ENCODE assay signal across 8 mouse cellular contexts in genomic region chrX:141723936-141724335, GRCm38 (mm10). TPM values are rescaled to one million over a fixed set of nuclear protein-coding genes. Genes with fewer than 3 reads are reported as not detected.
A peak's percentile ranks its signal among the peaks of the same experiment; 100 is the strongest.
DNase-seq lines count a peak whose midpoint lies in the region; ATAC-seq and TF ChIP-seq lines count a peak whose summit lies in the region.

No protein-coding gene starts in this region.

- H3K27ac ChIP-seq in hindbrain, postnatal 0 days = no peak overlapping the region
- H3K27ac ChIP-seq in midbrain, embryonic 11.5 days (ENCODE audit: low read depth, low read length) = no peak overlapping the region

- peak overlapping the region; percentile 58 for H3K4me2 ChIP-seq in hindbrain, postnatal 0 days (ENCODE audit: low read depth, low read length)
- H3K4me2 ChIP-seq in midbrain, embryonic 11.5 days = peak overlapping the region; percentile 55

- no peaks in the 10 kb centered on the region for H3K9me3 ChIP-seq in hindbrain, postnatal 0 days (ENCODE audit: low read length)
- H3K9me3 ChIP-seq in midbrain, embryonic 11.5 days (ENCODE audit: control insufficient read depth, low read length) = no peaks in the 10 kb centered on the region

- no peaks in the 10 kb centered on the region for H3K36me3 ChIP-seq in hindbrain, postnatal 0 days (ENCODE audit: insufficient read depth, low read length)
- no peaks in the 10 kb centered on the region for H3K36me3 ChIP-seq in midbrain, embryonic 11.5 days (ENCODE audit: control insufficient read depth, insufficient read depth, low read length)

- H3K4me1 ChIP-seq in hindbrain, postnatal 0 days (ENCODE audit: insufficient read depth, low read length) = no peaks in the 10 kb centered on the region
- H3K4me1 ChIP-seq in midbrain, embryonic 11.5 days (ENCODE audit: control insufficient read depth, insufficient read depth, low read length) = peaks cover 2% of the 10 kb centered on the region; the same call in 1 of the 2 replicates

- H3K9ac ChIP-seq in hindbrain, postnatal 0 days (replicated peaks; ENCODE audit: low read length) = no peak overlapping the region
- H3K9ac ChIP-seq in midbrain, embryonic 11.5 days (ENCODE audit: low read length) = no peak overlapping the region

- peaks cover 36% of the 10 kb centered on the region for H3K27me3 ChIP-seq in hindbrain, postnatal 0 days (ENCODE audit: insufficient read depth, low read length)
- H3K27me3 ChIP-seq in midbrain, embryonic 11.5 days (ENCODE audit: control insufficient read depth, insufficient read depth, low read length) = peaks cover 59% of the 10 kb centered on the region

- WGBS in hindbrain, postnatal 0 days = 33% methylated on average over 16 of the region's 16 CpGs
- WGBS in midbrain, embryonic 11.5 days = 39% methylated on average over 16 of the region's 16 CpGs

- peak; percentile 2 for DNase-seq in adrenal gland, postnatal 14 days
- no peak for DNase-seq in adrenal gland, adult 18-20 months (ENCODE audit: low spot score in 2 of 2)
- peak; percentile 46 for DNase-seq in embryo, embryonic 10.5 days (ENCODE audit: low spot score)
- DNase-seq in hindbrain, postnatal 0 days (ENCODE audit: low spot score) = peak; percentile 30
- no peak for DNase-seq in midbrain, embryonic 11.5 days (ENCODE audit: low spot score, missing footprints)
- DNase-seq in ovary, postnatal 36 days (ENCODE audit: low spot score) = no peak
- DNase-seq in thymus, postnatal 4 days = no peak
- no peak for DNase-seq in thymus, postnatal 36 days

- peak overlapping the region; percentile 40 for H3K4me3 ChIP-seq in hindbrain, postnatal 0 days (ENCODE audit: low read length)
- H3K4me3 ChIP-seq in midbrain, embryonic 11.5 days (ENCODE audit: low read depth, low read length) = peak overlapping the region; percentile 38

- ATAC-seq in hindbrain, postnatal 0 days = peak; percentile 43
- ATAC-seq in midbrain, embryonic 11.5 days (ENCODE audit: low FRiP score) = 0 out of 2 replicates have a peak, but pooled peaks have one; percentile 17

- TF ChIP-seq CTCF in hindbrain, postnatal 0 days (IDR thresholded peaks at IDR 0.05; ENCODE audit: low read depth) = peak; percentile 54

RNA-seq across cellular contexts. Expression of gene Irs4, which starts 1.1 kb away (rescaled TPM):
- 0.04 and 0.15 TPM in 2 replicates for total RNA-seq in adrenal gland, postnatal 14 days (2021)
- not detected for total RNA-seq in adrenal gland, adult 18-20 months (2021)
- total RNA-seq in hindbrain, postnatal 0 days (2014; rRNA removed) = 8.5 and 8.9 TPM in 2 replicates
- 2.3 TPM in 2 replicates for polyA plus RNA-seq in hindbrain, postnatal 0 days (2015; fragmentation: Nextera tagmentation; extraction: Ambion mirVana)
- 0.46 and 0.87 TPM in 2 replicates for polyA plus RNA-seq in midbrain, embryonic 11.5 days (2014; fragmentation: Nextera tagmentation; extraction: Ambion mirVana)

Comparison
In these comparisons a context has a peak if more than half of its experiments do, and no peak if none do; other contexts are left out.
1. DNase-seq: peak in adrenal gland, postnatal 14 days (single experiment), embryo, embryonic 10.5 days (single experiment) and hindbrain, postnatal 0 days (single experiment); none in adrenal gland, adult 18-20 months (0 of 2), midbrain, embryonic 11.5 days (single experiment), ovary, postnatal 36 days (single experiment), thymus, postnatal 4 days (single experiment) and thymus, postnatal 36 days (0 of 2).